Comparison of ENCODE assay signal across 10 mouse cellular contexts in the genomic region with DNA sequence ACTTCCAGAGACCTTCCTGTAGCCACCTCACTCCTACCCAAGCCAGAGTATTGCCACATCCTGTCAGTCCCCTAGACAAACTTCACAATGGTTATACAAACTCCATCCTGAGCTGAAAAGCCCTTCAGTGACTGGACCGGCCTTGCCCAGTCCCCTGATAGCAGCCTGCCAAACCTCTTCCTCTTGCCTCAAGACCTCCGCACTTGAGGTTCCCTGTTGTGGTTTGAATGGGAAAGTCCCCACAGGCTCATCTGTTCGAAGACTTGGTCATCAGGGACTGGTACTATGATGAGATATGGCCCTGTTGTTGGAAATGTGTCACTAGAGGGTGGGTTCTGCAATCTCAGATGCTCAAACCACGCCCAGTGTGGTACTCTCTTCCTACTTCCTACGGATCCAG.
A peak's percentile ranks its signal among the peaks of the same experiment; 100 is the strongest.
DNase-seq lines count a peak whose midpoint lies in the region; ATAC-seq and TF ChIP-seq lines count a peak whose summit lies in the region.
"Had no signal": no experiment of that assay in that cellular context is flagged by ENCODE, and none has a peak within 500 bp of the region (broad histone marks: within the 10 kb centered on the region; RNA-seq: fewer than 3 reads in every experiment).

No protein-coding gene starts in this region.

- H3K79me3 ChIP-seq in C2C12 (ENCODE audit: low read depth) = no peaks in the 10 kb centered on the region

- H3K9ac ChIP-seq in heart, postnatal 0 days (replicated peaks; ENCODE audit: low read depth, low read length) = no peak overlapping the region
- no peak overlapping the region for H3K9ac ChIP-seq in heart, adult 2 months (ENCODE audit: low read depth, low read length)

- WGBS in heart, postnatal 0 days = 53% methylated on average over 5 of the region's 5 CpGs
- 45% methylated on average over 5 of the region's 5 CpGs for WGBS in heart, adult 2 months

- no peak overlapping the region for H3K4me3 ChIP-seq in heart, postnatal 0 days (ENCODE audit: low read depth, low read length)
- H3K4me3 ChIP-seq in heart, adult 2 months = no peak overlapping the region
- H3K4me3 ChIP-seq in C2C12 (ENCODE audit: insufficient read depth, poor library complexity, severe bottlenecking) = no peak overlapping the region
- H3K4me3 ChIP-seq: forebrain, embryonic 12.5 days had no signal

- H3K79me2 ChIP-seq in heart, adult 2 months (replicated peaks; ENCODE audit: control insufficient read depth, insufficient read depth, low read length) = no peaks in the 10 kb centered on the region
- peaks cover 6% of the 10 kb centered on the region for H3K79me2 ChIP-seq in C2C12 (ENCODE audit: control insufficient read depth, insufficient read depth)

- H3K9me3 ChIP-seq in heart, postnatal 0 days (replicated peaks; ENCODE audit: control insufficient read depth, low read length) = no peaks in the 10 kb centered on the region
- H3K9me3 ChIP-seq: forebrain, embryonic 12.5 days had no signal

- H3ac ChIP-seq in C2C12 (ENCODE audit: control insufficient read depth, insufficient read length, low read depth) = no peak overlapping the region

- no peak for ATAC-seq in heart, postnatal 0 days (ENCODE audit: insufficient read depth, low read depth)

- no peaks in the 10 kb centered on the region for H3K36me3 ChIP-seq in heart, postnatal 0 days (replicated peaks; ENCODE audit: control insufficient read depth, insufficient read depth, low read length)
- H3K36me3 ChIP-seq in heart, adult 2 months (ENCODE audit: control insufficient read depth, insufficient read depth, low read length) = no peaks in the 10 kb centered on the region; the same call in 1 of the 2 replicates
- H3K36me3 ChIP-seq in C2C12 (ENCODE audit: control insufficient read depth, insufficient read depth) = no peaks in the 10 kb centered on the region
- H3K36me3 ChIP-seq: forebrain, embryonic 12.5 days had no signal

- DNase-seq in heart, postnatal 0 days (ENCODE audit: low spot score) = no peak
- DNase-seq in heart, adult 2 months = no peak
- peak; percentile 46 for DNase-seq in MEL-GATA-1-ER (ENCODE audit: extremely low read depth, low read depth)
- peak; percentile 77 for DNase-seq in lung, postnatal 36 days
- no peak for DNase-seq in layer of hippocampus, adult 18-20 months (ENCODE audit: low spot score in 2 of 2)
- DNase-seq in kidney, adult 8-10 months = no peak
- DNase-seq: kidney, postnatal 10 days; spleen, adult 18-20 months had no signal

- H3K27me3 ChIP-seq in heart, postnatal 0 days (ENCODE audit: control insufficient read depth, insufficient read depth, low read length) = no peaks in the 10 kb centered on the region
- no peaks in the 10 kb centered on the region for H3K27me3 ChIP-seq in heart, adult 2 months (ENCODE audit: control insufficient read depth, insufficient read depth, low read length)
- no peaks in the 10 kb centered on the region for H3K27me3 ChIP-seq in C2C12 (ENCODE audit: control insufficient read depth, insufficient read depth, insufficient read length)
- H3K27me3 ChIP-seq: forebrain, embryonic 12.5 days had no signal

- TF ChIP-seq EP300 in heart, postnatal 0 days (IDR thresholded peaks at IDR 0.05; ENCODE audit: low read depth) = no peak
- no peak for TF ChIP-seq EP300 in heart, adult 2 months (IDR thresholded peaks at IDR 0.05; ENCODE audit: insufficient read depth, low read depth, low read length)

- intact Hi-C loops in heart, adult 2 months (cut with DNase I) = no loop called here

- peak overlapping the region; percentile 98 for H3K27ac ChIP-seq in heart, postnatal 0 days (ENCODE audit: low read depth)
- H3K27ac ChIP-seq in heart, adult 2 months = no peak overlapping the region
- H3K27ac ChIP-seq: forebrain, embryonic 12.5 days had no signal

- H3K4me1 ChIP-seq in heart, postnatal 0 days (ENCODE audit: control insufficient read depth, insufficient read depth) = peaks cover 52% of the 10 kb centered on the region
- H3K4me1 ChIP-seq in heart, adult 2 months (ENCODE audit: control insufficient read depth, insufficient read depth, low read length) = peaks cover 23% of the 10 kb centered on the region

- no peak for TF ChIP-seq CTCF in heart, postnatal 0 days (IDR thresholded peaks at IDR 0.05; ENCODE audit: low read depth)
- no peak for TF ChIP-seq CTCF in heart, adult 2 months (IDR thresholded peaks at IDR 0.05)
- TF ChIP-seq CTCF in C2C12 (IDR thresholded peaks at IDR 0.05; ENCODE audit: control insufficient read depth, insufficient read depth, insufficient read length) = no peak

- no peak overlapping the region for H3K4me2 ChIP-seq in heart, postnatal 0 days (ENCODE audit: low read depth, low read length)
- H3K4me2 ChIP-seq: forebrain, embryonic 12.5 days had no signal

- TF ChIP-seq POLR2A in heart, adult 2 months (IDR thresholded peaks at IDR 0.05; ENCODE audit: insufficient read depth, low read depth, low read length) = no peak

TF ChIP-seq in C2C12, 6 proteins besides CTCF, POLR2A, EP300 and RAD21:
- TF ChIP-seq MYOD1 (IDR thresholded peaks at IDR 0.05; ENCODE audit: control insufficient read depth, insufficient read length, low read depth) (no peak), MAX (IDR thresholded peaks at IDR 0.05) (no peak), MYOG (IDR thresholded peaks at IDR 0.05; ENCODE audit: control insufficient read depth, extremely low read depth, insufficient read length) (no peak), CEBPB (IDR thresholded peaks at IDR 0.05; ENCODE audit: low read depth) (peak; percentile 32)

Comparison
In these comparisons a context has a peak if more than half of its experiments do, and no peak if none do; other contexts are left out.
1. DNase-seq: peak in MEL-GATA-1-ER (single experiment) and lung, postnatal 36 days (single experiment); none in heart, postnatal 0 days (single experiment), heart, adult 2 months (0 of 2), layer of hippocampus, adult 18-20 months (0 of 2) and kidney, adult 8-10 months (0 of 2).